Mouse (Mus musculus): ENCODE measurements around the gene Ttll12. TPM values are rescaled to one million over a fixed set of nuclear protein-coding genes. Genes with fewer than 3 reads are reported as not detected.

Ttll12 gene
- polyA plus RNA-seq (2012; rRNA removed), result 38.1 and 40.7 TPM in 2 replicates

GRCm38 (mm10) chr15:83594513-83595363 lies at the start of gene Ttll12:
Gene Ttll12 (minus strand): TSS chr15:83595157.

GRCm38 (mm10) chr15:83563327-83563856 lies 31.6 kb downstream of the Ttll12 start, which contains the start of the genes Tspo and Mcat:
Gene Tspo (plus strand): TSS chr15:83563592.
Gene Mcat (minus strand): TSS chr15:83563787.

GRCm38 (mm10) chr15:83526424-83527091 lies 68.4 kb downstream of the Ttll12 start, which contains the start of gene Bik:
Gene Bik (plus strand): TSS chr15:83526862.

Other genes with a start within 250 kb of the Ttll12 start
- 31.4 and 34.0 TPM in 2 replicates for gene Arfgap3, start 244.9 kb downstream of the Ttll12 start, polyA plus RNA-seq (2012; rRNA removed)
- gene Pacsin2, start 130.6 kb downstream of the Ttll12 start, polyA plus RNA-seq (2012; rRNA removed), result 29.1 and 36.8 TPM in 2 replicates
- 62.6 and 66.3 TPM in 2 replicates for gene Ttll1, start 84.3 kb downstream of the Ttll12 start, polyA plus RNA-seq (2012; rRNA removed)
- gene Bik, start 68.3 kb downstream of the Ttll12 start, polyA plus RNA-seq (2012; rRNA removed), result 1.1 and 1.5 TPM in 2 replicates
- gene Tspo, start 31.6 kb downstream of the Ttll12 start, polyA plus RNA-seq (2012; rRNA removed), result 9.8 and 12.0 TPM in 2 replicates
- gene Mcat, start 31.4 kb downstream of the Ttll12 start, polyA plus RNA-seq (2012; rRNA removed), result 31.2 and 32.1 TPM in 2 replicates
- 24.0 and 28.4 TPM in 2 replicates for gene Scube1, start 129.9 kb upstream of the Ttll12 start, polyA plus RNA-seq (2012; rRNA removed)
- 49.8 and 88.7 TPM in 2 replicates for gene Mpped1, start 184.3 kb upstream of the Ttll12 start, polyA plus RNA-seq (2012; rRNA removed)